Mouse (Mus musculus): ENCODE data around the gene Zfp507.

GRCm38 (mm10) chr7:35821357-35821756 is 18.6 kb upstream of the Zfp507 start:
- no peak for TF ChIP-seq GATA1 (IDR thresholded peaks at IDR 0.05; ENCODE audit: borderline replicate concordance, low read length)
- no peak for TF ChIP-seq FLI1 (IDR thresholded peaks at IDR 0.05; ENCODE audit: low read length)

Measured in megakaryocyte, embryonic 14.5 days (primary cell).